Mouse (Mus musculus) urinary bladder, adult 2 months (tissue): ENCODE measurements around the gene Rhobtb1. TPM values are rescaled to one million over a fixed set of nuclear protein-coding genes. Genes with fewer than 3 reads are reported as not detected.

Source experiments
- DNase-seq: peaks from one replicate; pipeline ENCODE4 v3.0.0; 2022; ENCODE audit warnings: low spot score
- polyA plus RNA-seq: library from polyadenylated mRNA; depleted of rRNA; stranded (reverse); fragments of >200 nt; gene quantifications from 2 replicates; pipeline ENCODE4 v1.2.3, GENCODE M21; 2012; rRNA removed

Rhobtb1 gene
- polyA plus RNA-seq, 1 experiment = 14.0 TPM

GRCm38 (mm10) chr10:69323986-69324385 is 172.8 kb downstream of the Rhobtb1 start:
- no peak for DNase-seq

- DNase-seq = no peak
These were observed 173.6 kb downstream of the Rhobtb1 start for GRCm38 (mm10) chr10:69324816-69325215.

GRCm38 (mm10) chr10:69326433-69326832 is 175.2 kb downstream of the Rhobtb1 start:
- no peak for DNase-seq

- no peak for DNase-seq
These were observed 176.1 kb downstream of the Rhobtb1 start for GRCm38 (mm10) chr10:69327362-69327761.

GRCm38 (mm10) chr10:69328029-69328655 is 176.9 kb downstream of the Rhobtb1 start:
- no peak for DNase-seq

GRCm38 (mm10) chr10:69328656-69329046 is 177.4 kb downstream of the Rhobtb1 start:
- no peak for DNase-seq

GRCm38 (mm10) chr10:69331231-69331630 is 180.0 kb downstream of the Rhobtb1 start:
- no peak for DNase-seq

- no peak for DNase-seq
These were observed 182.0 kb downstream of the Rhobtb1 start for GRCm38 (mm10) chr10:69333212-69333611.

GRCm38 (mm10) chr10:69334271-69335194 is 183.3 kb downstream of the Rhobtb1 start:
- no peak for DNase-seq

GRCm38 (mm10) chr10:69335195-69335536 is 183.9 kb downstream of the Rhobtb1 start:
- DNase-seq = no peak

GRCm38 (mm10) chr10:69335611-69336010 is 184.4 kb downstream of the Rhobtb1 start:
- no peak for DNase-seq

- no peak for DNase-seq
These were observed 185.0 kb downstream of the Rhobtb1 start for GRCm38 (mm10) chr10:69336219-69336618.

- DNase-seq = no peak
These were observed 188.8 kb downstream of the Rhobtb1 start for GRCm38 (mm10) chr10:69340001-69340400.

Other genes starting within 250 kb of the Rhobtb1 start
- gene A930033H14Rik, start 61.7 kb downstream of the Rhobtb1 start, polyA plus RNA-seq = 2.5 TPM in 2 replicates
- 12.1 and 18.0 TPM in 2 replicates for gene Cdk1, start 201.5 kb downstream of the Rhobtb1 start, polyA plus RNA-seq
- gene Ank3, start 247.3 kb downstream of the Rhobtb1 start, polyA plus RNA-seq = 27.3 and 40.3 TPM in 2 replicates